Mouse (Mus musculus): Measurements from ENCODE around the gene Hat1.
"Not testable (repeated sequence)": the region's sequence is repeated elsewhere in the genome, so short reads cannot be mapped to it uniquely, and the experiment has no call there.

Gene Hat1

GRCm38 (mm10) chr2:71388951-71389763 lies at the start of gene Hat1:
TSS of gene Hat1 (plus strand) at chr2:71388958.
- peak; percentile 94 to 97 for DNase-seq

- no peak for DNase-seq
Observed at GRCm38 (mm10) chr2:71340126-71340525, 48.6 kb upstream of the Hat1 start.

GRCm38 (mm10) chr2:71343884-71344640 lies 44.7 kb upstream of the Hat1 start:
- DNase-seq: no peak

- DNase-seq: no peak
Observed at GRCm38 (mm10) chr2:71347160-71347559, 41.6 kb upstream of the Hat1 start.

GRCm38 (mm10) chr2:71347732-71348490 lies 40.8 kb upstream of the Hat1 start:
- DNase-seq: no peak

- no peak for DNase-seq
Observed at GRCm38 (mm10) chr2:71349511-71349910, 39.2 kb upstream of the Hat1 start.

- no peak for DNase-seq
Observed at GRCm38 (mm10) chr2:71350181-71350580, 38.6 kb upstream of the Hat1 start.

GRCm38 (mm10) chr2:71350904-71351726 lies 37.6 kb upstream of the Hat1 start:
- no peak for DNase-seq

GRCm38 (mm10) chr2:71351727-71351987 lies 37.1 kb upstream of the Hat1 start:
- DNase-seq: no peak

- no peak for DNase-seq
Observed at GRCm38 (mm10) chr2:71353306-71354054, 35.3 kb upstream of the Hat1 start.

GRCm38 (mm10) chr2:71354055-71354425 lies 34.7 kb upstream of the Hat1 start:
- DNase-seq: no peak

GRCm38 (mm10) chr2:71358347-71358746 lies 30.4 kb upstream of the Hat1 start:
- DNase-seq: no peak

- no peak for DNase-seq
Observed at GRCm38 (mm10) chr2:71360192-71360591, 28.6 kb upstream of the Hat1 start.

GRCm38 (mm10) chr2:71366618-71367124 lies 22.1 kb upstream of the Hat1 start:
- no peak for DNase-seq

GRCm38 (mm10) chr2:71367125-71367880 lies 21.5 kb upstream of the Hat1 start, which contains the start of gene Slc25a12:
TSS of gene Slc25a12 (minus strand) at chr2:71367749.
- DNase-seq: peak; percentile 89

- DNase-seq: no peak
Observed at GRCm38 (mm10) chr2:71368086-71368485, 20.7 kb upstream of the Hat1 start.

- DNase-seq: no peak
Observed at GRCm38 (mm10) chr2:71371790-71372189, 17.0 kb upstream of the Hat1 start.

GRCm38 (mm10) chr2:71372261-71372660 lies 16.5 kb upstream of the Hat1 start:
- DNase-seq: not testable (repeated sequence)

- no peak for DNase-seq
Observed at GRCm38 (mm10) chr2:71374275-71375155, 14.2 kb upstream of the Hat1 start.

- DNase-seq: no peak
Observed at GRCm38 (mm10) chr2:71376433-71376906, 12.3 kb upstream of the Hat1 start.

Measured in cerebellum, postnatal 25 days (tissue).